10 mouse cellular contexts compared by ENCODE assay signal in genomic region chr19:55768889-55769288, GRCm38 (mm10). TPM values are rescaled to one million over a fixed set of nuclear protein-coding genes. Genes with fewer than 3 reads are reported as not detected.
DNase-seq lines count a peak whose midpoint lies in the region; ATAC-seq and TF ChIP-seq lines count a peak whose summit lies in the region.
"Had no signal": no experiment of that assay in that cellular context is flagged by ENCODE, and none has a peak within 500 bp of the region (broad histone marks: within the 10 kb centered on the region; RNA-seq: fewer than 3 reads in every experiment).

No protein-coding gene starts in this region.

- WGBS in liver, embryonic 13.5 days (ENCODE audit: insufficient replicate concordance) = 15% methylated on average over 11 of the region's 11 CpGs
- WGBS in forebrain, embryonic 13.5 days = 77% methylated on average over 11 of the region's 11 CpGs

- H3K79me2 ChIP-seq in CH12.LX (replicated peaks; ENCODE audit: control insufficient read depth, extremely low read depth, insufficient read depth, poor library complexity, severe bottlenecking) = no peaks in the 10 kb centered on the region

- no peaks in the 10 kb centered on the region for H3K36me3 ChIP-seq in liver, embryonic 13.5 days
- H3K36me3 ChIP-seq in CH12.LX (replicated peaks in 1 of 2; ENCODE audit: control insufficient read depth in 1 of 2, insufficient read depth in 1 of 2, low read length in 1 of 2) = no peaks in the 10 kb centered on the region
- no peaks in the 10 kb centered on the region for H3K36me3 ChIP-seq in forebrain, embryonic 13.5 days (ENCODE audit: poor library complexity, severe bottlenecking)
- H3K36me3 ChIP-seq: kidney, embryonic 15.5 days had no signal

- no peak for TF ChIP-seq POLR2A in CH12.LX (IDR thresholded peaks at IDR 0.05; ENCODE audit: low read depth, low read length)

- TF ChIP-seq RAD21 in CH12.LX (IDR thresholded peaks at IDR 0.05; ENCODE audit: low read depth, low read length) = no peak; the same call in 1 of the 2 replicates

- DNase-seq in liver, embryonic 13.5 days = peak; percentile 5
- DNase-seq in liver = no peak
- DNase-seq in CH12.LX (ENCODE audit: extremely low read depth) = peak; percentile 90
- peak; percentile 19 to 29 for DNase-seq in spleen, adult 18-20 months
- no peak for DNase-seq in embryo, embryonic 9.5 days (ENCODE audit: extremely low spot score)
- DNase-seq: layer of hippocampus, postnatal 36 days had no signal

- no peak overlapping the region for H3K9ac ChIP-seq in liver, embryonic 13.5 days
- no peak overlapping the region for H3K9ac ChIP-seq in CH12.LX (ENCODE audit: insufficient read depth, low read depth)
- no peak overlapping the region for H3K9ac ChIP-seq in forebrain, embryonic 13.5 days
- H3K9ac ChIP-seq: kidney, embryonic 15.5 days had no signal

- no peak overlapping the region for H3K4me3 ChIP-seq in liver, embryonic 13.5 days (replicated peaks)
- H3K4me3 ChIP-seq in CH12.LX (replicated peaks in 1 of 3; ENCODE audit: low read depth in 2 of 3, low read length in 2 of 3, poor library complexity in 1 of 3) = no peak overlapping the region
- H3K4me3 ChIP-seq in forebrain, embryonic 13.5 days = no peak overlapping the region
- H3K4me3 ChIP-seq: kidney, embryonic 15.5 days had no signal

- no peak for ATAC-seq in liver, embryonic 13.5 days (ENCODE audit: low read depth)
- ATAC-seq in hematopoietic stem cell, adult 5-6 weeks (replicated peaks in 1 of 2; ENCODE audit: insufficient read depth in 1 of 2, low FRiP score in 2 of 2, low TSS enrichment in 1 of 2, low read depth in 1 of 2, poor library complexity in 2 of 2, severe bottlenecking in 2 of 2) = peak; percentile 82 to 90
- ATAC-seq in forebrain, embryonic 13.5 days = no peak
- ATAC-seq: lung, postnatal 0 days had no signal

- no peak for TF ChIP-seq CTCF in CH12.LX (conservative IDR thresholded peaks at IDR 0.05 in 1 of 2, IDR thresholded peaks at IDR 0.05 in 1 of 2; ENCODE audit: low read depth in 2 of 2, low read length in 2 of 2)

- dilution Hi-C loops in CH12.LX (cut with MboI; ENCODE audit: extremely low pct_ligation_motif_present, extremely low pct_unique_long_range_greater_than_20kb, low sequenced_read_pairs) = no loop called here

- H3K9me3 ChIP-seq in liver, embryonic 13.5 days (replicated peaks) = no peaks in the 10 kb centered on the region
- H3K9me3 ChIP-seq in CH12.LX (replicated peaks; ENCODE audit: low read length) = peaks cover 1% of the 10 kb centered on the region
- H3K9me3 ChIP-seq in forebrain, embryonic 13.5 days (replicated peaks) = no peaks in the 10 kb centered on the region
- H3K9me3 ChIP-seq: kidney, embryonic 15.5 days had no signal

- no peak overlapping the region for H3K27ac ChIP-seq in liver, embryonic 13.5 days
- H3K27ac ChIP-seq in CH12.LX (ENCODE audit: insufficient read depth, low read depth) = no peak overlapping the region
- H3K27ac ChIP-seq in forebrain, embryonic 13.5 days = no peak overlapping the region

- peak; percentile 81 for TF ChIP-seq EP300 in CH12.LX (IDR thresholded peaks at IDR 0.05; ENCODE audit: low read length)

- peaks cover 12% of the 10 kb centered on the region; the same call in 1 of the 2 replicates for H3K4me1 ChIP-seq in liver, embryonic 13.5 days (replicated peaks)
- peaks cover 3 to 37% of the 10 kb centered on the region in 2 experiments; a peak in 3 of 4 replicates for H3K4me1 ChIP-seq in CH12.LX (ENCODE audit: control insufficient read depth in 1 of 2, insufficient read depth in 2 of 2)
- peaks cover 19% of the 10 kb centered on the region for H3K4me1 ChIP-seq in forebrain, embryonic 13.5 days

- in situ Hi-C loops in CH12.LX (cut with MboI; ENCODE audit: low pct_ligation_motif_present, low pct_unique_long_range_greater_than_20kb, low sequenced_read_pairs) = no loop called here

- H3K27me3 ChIP-seq in liver, embryonic 13.5 days = peaks cover 49% of the 10 kb centered on the region
- H3K27me3 ChIP-seq in CH12.LX (replicated peaks) = peaks cover 84% of the 10 kb centered on the region
- H3K27me3 ChIP-seq in forebrain, embryonic 13.5 days = no peaks in the 10 kb centered on the region
- H3K27me3 ChIP-seq: kidney, embryonic 15.5 days had no signal

- H3K4me2 ChIP-seq in liver, embryonic 13.5 days = no peak overlapping the region
- H3K4me2 ChIP-seq in CH12.LX (ENCODE audit: insufficient read depth, low read depth, poor library complexity, severe bottlenecking) = no peak overlapping the region
- no peak overlapping the region for H3K4me2 ChIP-seq in forebrain, embryonic 13.5 days

TF ChIP-seq in CH12.LX, 34 proteins besides CTCF, POLR2A, EP300 and RAD21:
- TF ChIP-seq JUND (conservative IDR thresholded peaks at IDR 0.05; ENCODE audit: low read depth, low read length) (peak; percentile 36; the same call in 1 of the 2 replicates), JUN (IDR thresholded peaks at IDR 0.05; ENCODE audit: insufficient read depth, low read depth, low read length) (peak; percentile 28; the same call in 1 of the 2 replicates), NRF1 (IDR thresholded peaks at IDR 0.05; ENCODE audit: low read depth, low read length) (no peak), ETS1 (conservative IDR thresholded peaks at IDR 0.05; ENCODE audit: low read depth, low read length) (peak; percentile 75), MEF2A (IDR thresholded peaks at IDR 0.05; ENCODE audit: borderline replicate concordance, low read depth, low read length) (peak; percentile 62; the same call in 1 of the 2 replicates), BHLHE40 (IDR thresholded peaks at IDR 0.05; ENCODE audit: low read depth, low read length) (peak; percentile 99), MAFK (IDR thresholded peaks at IDR 0.05; ENCODE audit: insufficient replicate concordance, low read length) (peak; percentile 96), UBTF (IDR thresholded peaks at IDR 0.05; ENCODE audit: low read depth, low read length) (no peak), MYC (IDR thresholded peaks at IDR 0.05; ENCODE audit: low read depth, low read length) (peak; percentile 93), SMC3 (IDR thresholded peaks at IDR 0.05; ENCODE audit: low read depth, low read length) (0 out of 2 replicates have a peak, but pooled peaks have one; percentile 10), ZNF384 (IDR thresholded peaks at IDR 0.05; ENCODE audit: low read depth, low read length) (peak; percentile 71), RCOR1 (conservative IDR thresholded peaks at IDR 0.05; ENCODE audit: low read depth, low read length) (peak; percentile 90; the same call in 1 of the 2 replicates), MXI1 (IDR thresholded peaks at IDR 0.05; ENCODE audit: low read depth, low read length) (no peak), MAX (IDR thresholded peaks at IDR 0.05; ENCODE audit: low read length) (peak; percentile 94), IRF4 (IDR thresholded peaks at IDR 0.05; ENCODE audit: low read depth, low read length) (peak; percentile 90), CHD2 (IDR thresholded peaks at IDR 0.05; ENCODE audit: low read length) (peak; percentile 47; the same call in 1 of the 2 replicates)
TF ChIP-seq in CH12.LX: peak in this region for 13.

RNA-seq across cellular contexts. Expression of gene Tcf7l2, which starts 27.3 kb away (rescaled TPM):
- 17.8 and 23.4 TPM in 2 replicates for polyA plus RNA-seq in liver, embryonic 13.5 days (2015; fragmentation: Nextera tagmentation; extraction: Ambion mirVana)
- total RNA-seq in CH12.LX (2012; rRNA removed) (not detected in 2 replicates), CH12.LX (2014; rRNA removed) (not detected in 2 replicates)
- polyA plus RNA-seq in CH12.LX (2012; ENCODE audit: insufficient read length, low read depth) = not detected in 2 replicates
- total RNA-seq in hematopoietic stem cell, adult 5-6 weeks (2017) = 2.6 and 3.1 TPM in 2 replicates
- polyA plus RNA-seq in forebrain, embryonic 13.5 days (2015; fragmentation: Nextera tagmentation; extraction: Ambion mirVana) = 130 and 215 TPM in 2 replicates

Comparison
In these comparisons a context has a peak if more than half of its experiments do, and no peak if none do; other contexts are left out.
1. DNase-seq: peak in liver, embryonic 13.5 days (single experiment), CH12.LX (single experiment) and spleen, adult 18-20 months (2 of 2); none in liver (single experiment) and embryo, embryonic 9.5 days (single experiment).
2. ATAC-seq: peak in hematopoietic stem cell, adult 5-6 weeks (2 of 2); none in liver, embryonic 13.5 days (single experiment) and forebrain, embryonic 13.5 days (single experiment).
3. RNA of gene Tcf7l2, which starts 27.3 kb away (polyA plus RNA-seq): 130 to 215 TPM in forebrain, embryonic 13.5 days and 17.8 to 23.4 TPM in liver, embryonic 13.5 days; not detected in CH12.LX; every median in the first group is over 10 times any median in the second.